Mouse (Mus musculus) right cerebral cortex, adult 18-20 months (tissue): ENCODE results near the gene Poc1b.
A peak's percentile ranks its signal among the peaks of the same experiment; 100 is the strongest.
"Not testable (repeated sequence)": the region's sequence is repeated elsewhere in the genome, so short reads cannot be mapped to it uniquely, and the experiment has no call there.

Source experiments
- DNase-seq: peaks from one replicate; pipeline ENCODE4 v3.0.0; 2022; ENCODE audit warnings: mixed read lengths

Gene Poc1b

GRCm38 (mm10) chr10:99116237-99116632 lies 9.4 kb downstream of the Poc1b start:
- DNase-seq: no peak

GRCm38 (mm10) chr10:99116650-99117615 lies 10.1 kb downstream of the Poc1b start:
- DNase-seq: no peak

GRCm38 (mm10) chr10:99117876-99118275 lies 11.0 kb downstream of the Poc1b start:
- no peak for DNase-seq

- DNase-seq: no peak
Measured at GRCm38 (mm10) chr10:99118697-99119096, 11.9 kb downstream of the Poc1b start.

GRCm38 (mm10) chr10:99119471-99119870 lies 12.6 kb downstream of the Poc1b start:
- no peak for DNase-seq

GRCm38 (mm10) chr10:99126225-99126624 lies 19.4 kb downstream of the Poc1b start, which contains the start of gene Phxr2:
Gene Phxr2, minus strand, starts transcription at chr10:99126325.
- no peak for DNase-seq

- no peak for DNase-seq
Measured at GRCm38 (mm10) chr10:99126954-99127353, 20.1 kb downstream of the Poc1b start.

- no peak for DNase-seq
Measured at GRCm38 (mm10) chr10:99127691-99128261, 20.9 kb downstream of the Poc1b start.

GRCm38 (mm10) chr10:99130611-99131010 lies 23.8 kb downstream of the Poc1b start:
- DNase-seq: no peak

- DNase-seq: no peak
Measured at GRCm38 (mm10) chr10:99131298-99131697, 24.5 kb downstream of the Poc1b start.

- peak; percentile 40 for DNase-seq
Measured at GRCm38 (mm10) chr10:99132189-99132588, 25.4 kb downstream of the Poc1b start.

- DNase-seq: no peak
Measured at GRCm38 (mm10) chr10:99132595-99133272, 25.9 kb downstream of the Poc1b start.

GRCm38 (mm10) chr10:99133321-99133875 lies 26.6 kb downstream of the Poc1b start:
- no peak for DNase-seq

GRCm38 (mm10) chr10:99136337-99136736 lies 29.5 kb downstream of the Poc1b start:
- no peak for DNase-seq

GRCm38 (mm10) chr10:99145611-99146010 lies 38.8 kb downstream of the Poc1b start:
- DNase-seq: no peak

- no peak for DNase-seq
Measured at GRCm38 (mm10) chr10:99146596-99146995, 39.8 kb downstream of the Poc1b start.

GRCm38 (mm10) chr10:99150016-99150415 lies 43.2 kb downstream of the Poc1b start:
- no peak for DNase-seq

- no peak for DNase-seq
Measured at GRCm38 (mm10) chr10:99151580-99151979, 44.7 kb downstream of the Poc1b start.

- DNase-seq: no peak
Measured at GRCm38 (mm10) chr10:99152063-99152462, 45.2 kb downstream of the Poc1b start.

GRCm38 (mm10) chr10:99154635-99155034 lies 47.8 kb downstream of the Poc1b start:
- no peak for DNase-seq

- no peak for DNase-seq
Measured at GRCm38 (mm10) chr10:99156808-99157207, 50.0 kb downstream of the Poc1b start.

- DNase-seq: not testable (repeated sequence)
Measured at GRCm38 (mm10) chr10:99157697-99158096, 50.9 kb downstream of the Poc1b start.

GRCm38 (mm10) chr10:99161987-99162582 lies 55.2 kb downstream of the Poc1b start:
- peak; percentile 24 for DNase-seq
